Mouse (Mus musculus) midbrain, embryonic 16.5 days (tissue): Measurements from ENCODE around the gene Disc1. TPM values are rescaled to one million over a fixed set of nuclear protein-coding genes. Genes with fewer than 3 reads are reported as not detected.

Experiments used
- ATAC-seq: fragments of 200-750 bp; cut with Nextera tagmentation; 2 replicates; pipeline ENCODE4 v1.8.0; 2017; ENCODE audit warnings: moderate TSS enrichment
- H3K27ac ChIP-seq: fragments of 300-500 bp; sonication (generic); 2 replicates; pipeline ENCODE4 v1.5.1; 2014; ENCODE audit warnings: mild to moderate bottlenecking, low read length, mixed read lengths
- H3K27me3 ChIP-seq: fragments of 300-500 bp; sonication (generic); 2 replicates; pipeline ENCODE4 v1.6.1; 2014; ENCODE audit warnings: low read depth, low read length, mixed read lengths; ENCODE audit not compliant: control insufficient read depth, insufficient read depth
- H3K36me3 ChIP-seq: fragments of 300-500 bp; sonication (generic); 2 replicates; pipeline ENCODE4 v1.6.1; 2014; ENCODE audit warnings: mild to moderate bottlenecking, low read length, moderate library complexity, mixed read lengths; ENCODE audit not compliant: control insufficient read depth, insufficient read depth
- H3K4me1 ChIP-seq: fragments of 300-500 bp; sonication (generic); 2 replicates; pipeline ENCODE4 v1.6.1; 2014; ENCODE audit warnings: mild to moderate bottlenecking, low read length, mixed read lengths; ENCODE audit not compliant: control insufficient read depth, insufficient read depth
- H3K4me2 ChIP-seq: fragments of 300-500 bp; sonication (generic); 2 replicates; pipeline ENCODE4 v1.6.1; 2014; ENCODE audit warnings: mild to moderate bottlenecking, low read length, mixed read lengths
- H3K4me3 ChIP-seq: fragments of 300-500 bp; sonication (generic); 2 replicates; pipeline ENCODE4 v1.5.1; 2014; ENCODE audit warnings: low read depth, mild to moderate bottlenecking, low read length, moderate library complexity, mixed read lengths
- H3K9ac ChIP-seq: fragments of 300-500 bp; sonication (generic); 2 replicates; pipeline ENCODE4 v1.6.1; 2014; ENCODE audit warnings: low read depth, low read length, mixed read lengths
- H3K9me3 ChIP-seq: fragments of 300-500 bp; sonication (generic); replicated peaks from 2 replicates; pipeline ENCODE4 v1.6.1; 2014; ENCODE audit warnings: mild to moderate bottlenecking, low read length, mixed read lengths; ENCODE audit not compliant: control insufficient read depth, poor library complexity, severe bottlenecking
- WGBS: fragments of 180-500 bp; shearing (Covaris S2); extraction: QIAGEN DNeasy Blood & Tissue Kit; methylation state at CpG from one replicate; pipeline ENCODE4 v1.1.7; 2014; 5-methylcytosine and 5-hydroxymethylcytosine counted together
- polyA plus RNA-seq: library from polyadenylated mRNA; unstranded; fragments of >200 nt; fragmentation: Nextera tagmentation; extraction: Ambion mirVana; gene quantifications from 2 replicates; pipeline ENCODE4 v1.2.1, GENCODE M21; 2015

The Disc1 gene
- polyA plus RNA-seq, 1 experiment from 2014 or later = 1.2 TPM

DNA sequence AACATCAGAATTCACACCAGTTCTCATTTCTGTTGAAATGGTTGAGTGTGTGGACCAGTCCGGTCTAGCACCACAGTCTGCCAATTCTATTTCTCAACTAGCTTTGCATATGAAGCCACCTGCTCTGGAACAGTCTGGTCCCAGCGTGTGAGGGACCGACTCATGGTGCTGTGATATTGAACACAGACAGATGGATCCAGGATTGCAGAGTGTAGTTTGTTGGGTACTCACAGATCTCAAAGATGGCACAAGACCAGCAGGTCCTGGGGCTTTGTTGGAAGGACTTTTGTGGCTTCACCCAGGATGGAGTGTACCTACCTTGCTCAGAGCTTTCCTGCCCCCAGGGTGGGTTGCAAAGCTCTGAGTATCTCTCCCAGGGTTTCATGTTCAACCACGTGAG is 151.6 kb downstream of the Disc1 start:
- H3K9ac ChIP-seq = no peak overlapping the region
- peaks cover 3% of the 10 kb centered on the region; the same call in 1 of the 2 replicates for H3K4me1 ChIP-seq
- H3K27ac ChIP-seq = no peak overlapping the region
- H3K36me3 ChIP-seq = no peaks in the 10 kb centered on the region
- H3K9me3 ChIP-seq = no peaks in the 10 kb centered on the region
- no peak overlapping the region for H3K4me2 ChIP-seq
- no peak for ATAC-seq
- no peak overlapping the region for H3K4me3 ChIP-seq
- 95% methylated on average over 4 of the region's 4 CpGs for WGBS
- H3K27me3 ChIP-seq = no peaks in the 10 kb centered on the region

DNA sequence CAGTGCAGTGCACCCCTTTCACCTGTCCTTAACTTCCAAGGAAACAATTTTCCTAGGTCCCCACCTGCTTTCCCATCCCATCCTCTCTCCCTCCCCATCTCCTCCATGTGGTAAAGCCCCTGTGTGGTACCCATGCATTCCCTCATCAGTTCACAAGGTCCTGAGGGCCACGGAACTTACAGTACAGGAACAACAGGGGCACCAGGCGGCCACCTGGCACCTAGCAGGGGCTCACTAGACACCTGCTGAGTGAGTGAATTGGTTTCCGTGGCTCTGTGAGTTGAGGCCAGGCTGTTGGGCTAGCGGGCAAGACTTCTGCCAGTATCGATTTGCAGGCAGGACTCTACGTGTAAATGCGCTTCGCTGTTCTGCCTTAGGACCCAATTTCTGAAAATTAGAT is 152.4 kb downstream of the Disc1 start:
- WGBS = 43% methylated on average over 8 of the region's 8 CpGs
- ATAC-seq = 0 out of 2 replicates have a peak, but pooled peaks have one; percentile 16
- H3K27ac ChIP-seq = no peak overlapping the region
- no peak overlapping the region for H3K4me3 ChIP-seq
- H3K27me3 ChIP-seq = no peaks in the 10 kb centered on the region
- H3K9me3 ChIP-seq = no peaks in the 10 kb centered on the region
- peaks cover 3% of the 10 kb centered on the region; the same call in 1 of the 2 replicates for H3K4me1 ChIP-seq
- no peak overlapping the region for H3K9ac ChIP-seq
- H3K4me2 ChIP-seq = no peak overlapping the region
- no peaks in the 10 kb centered on the region for H3K36me3 ChIP-seq

DNA sequence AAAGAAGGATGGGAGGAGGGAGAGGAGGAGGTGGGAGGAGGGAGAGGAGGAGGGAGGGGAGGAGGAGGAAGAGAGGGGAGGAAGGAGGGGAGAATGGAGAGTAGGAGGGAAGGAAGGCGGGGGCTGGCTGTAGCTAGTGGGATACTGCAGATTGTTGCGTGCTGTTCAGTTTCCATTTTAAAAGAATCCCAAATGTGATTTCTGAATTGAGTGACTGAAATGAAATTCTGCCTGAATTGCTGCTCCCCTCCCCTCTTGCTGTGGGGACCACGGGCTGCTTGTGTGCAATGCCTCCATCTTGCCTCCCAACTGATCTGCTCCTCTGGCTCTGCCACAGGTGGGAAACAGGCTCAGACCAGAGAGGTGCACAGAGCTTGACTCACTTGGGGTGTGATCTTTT is 153.0 kb downstream of the Disc1 start:
- no peaks in the 10 kb centered on the region for H3K36me3 ChIP-seq
- H3K4me3 ChIP-seq = no peak overlapping the region
- peak; percentile 43; the same call in 1 of the 2 replicates for ATAC-seq
- H3K9ac ChIP-seq = no peak overlapping the region
- H3K27ac ChIP-seq = no peak overlapping the region
- 65% methylated on average over 2 of the region's 3 CpGs for WGBS
- H3K4me2 ChIP-seq = no peak overlapping the region
- H3K27me3 ChIP-seq = no peaks in the 10 kb centered on the region
- H3K9me3 ChIP-seq = no peaks in the 10 kb centered on the region
- peaks cover 3% of the 10 kb centered on the region; the same call in 1 of the 2 replicates for H3K4me1 ChIP-seq

- Histone ChIP-seq H3K36me3 (no peaks in the 10 kb centered on the region), H3K27ac (no peak overlapping the region), H3K4me1 (peaks cover 4% of the 10 kb centered on the region), H3K9ac (no peak overlapping the region), H3K4me3 (no peak overlapping the region), H3K4me2 (no peak overlapping the region), H3K27me3 (no peaks in the 10 kb centered on the region), H3K9me3 (no peaks in the 10 kb centered on the region)
- WGBS = 33% methylated on average over 13 of the region's 13 CpGs
- ATAC-seq = no peak
These were observed 158.7 kb downstream of the Disc1 start for GRCm38 (mm10) chr8:125212619-125213167.

- Histone ChIP-seq H3K36me3 (no peaks in the 10 kb centered on the region), H3K27ac (peak overlapping the region; percentile 78), H3K4me3 (no peak overlapping the region), H3K4me2 (peak overlapping the region; percentile 34), H3K9ac (peak overlapping the region; percentile 36; the same call in 1 of the 2 replicates), H3K9me3 (no peaks in the 10 kb centered on the region), H3K4me1 (peaks cover 22% of the 10 kb centered on the region), H3K27me3 (no peaks in the 10 kb centered on the region)
- 9% methylated on average over 12 of the region's 12 CpGs for WGBS
- ATAC-seq = peak; percentile 44; the same call in 1 of the 2 replicates
These were observed 164.0 kb downstream of the Disc1 start for GRCm38 (mm10) chr8:125217902-125218581.

- H3K36me3 ChIP-seq = no peaks in the 10 kb centered on the region
- no peak for ATAC-seq
- peak overlapping the region; percentile 78 for H3K27ac ChIP-seq
- H3K9me3 ChIP-seq = no peaks in the 10 kb centered on the region
- no peaks in the 10 kb centered on the region for H3K27me3 ChIP-seq
- 2% methylated on average over 4 of the region's 4 CpGs for WGBS
- no peak overlapping the region for H3K4me3 ChIP-seq
- peak overlapping the region; percentile 34 for H3K4me2 ChIP-seq
- peaks cover 23% of the 10 kb centered on the region for H3K4me1 ChIP-seq
- H3K9ac ChIP-seq = peak overlapping the region; percentile 21; the same call in 1 of the 2 replicates
These were observed 164.7 kb downstream of the Disc1 start for GRCm38 (mm10) chr8:125218669-125219068.

- Histone ChIP-seq H3K4me3 (no peak overlapping the region), H3K27me3 (no peaks in the 10 kb centered on the region), H3K9ac (no peak overlapping the region), H3K36me3 (no peaks in the 10 kb centered on the region), H3K4me2 (no peak overlapping the region), H3K4me1 (peaks cover 23% of the 10 kb centered on the region), H3K9me3 (no peaks in the 10 kb centered on the region), H3K27ac (no peak overlapping the region)
- 72% methylated on average over 5 of the region's 5 CpGs for WGBS
- ATAC-seq = no peak
These were observed 166.6 kb downstream of the Disc1 start for GRCm38 (mm10) chr8:125220608-125221007.

DNA sequence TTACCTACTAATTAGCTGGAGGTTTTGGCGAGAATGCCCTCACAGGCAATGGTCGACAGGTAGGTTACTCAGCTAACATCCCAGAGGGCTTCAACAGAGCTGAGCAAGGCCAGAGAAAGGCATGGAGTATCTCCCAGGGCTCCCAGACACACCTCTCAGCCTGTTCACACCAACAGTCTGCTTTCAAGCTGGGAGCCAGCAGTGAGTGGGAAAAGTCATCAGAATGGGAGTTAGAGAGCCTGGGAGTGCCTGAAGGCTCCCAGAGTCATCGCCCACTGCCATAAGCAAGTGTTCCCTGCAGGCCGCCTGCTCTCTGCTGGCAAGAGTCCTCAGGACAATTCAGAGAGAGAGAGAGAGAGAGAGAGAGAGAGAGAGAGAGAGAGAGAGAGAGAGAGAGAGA is 167.1 kb downstream of the Disc1 start:
- H3K9ac ChIP-seq = no peak overlapping the region
- 78% methylated on average over 4 of the region's 4 CpGs for WGBS
- ATAC-seq = no peak
- no peaks in the 10 kb centered on the region for H3K9me3 ChIP-seq
- no peaks in the 10 kb centered on the region for H3K36me3 ChIP-seq
- H3K4me1 ChIP-seq = peaks cover 23% of the 10 kb centered on the region
- H3K4me2 ChIP-seq = no peak overlapping the region
- no peaks in the 10 kb centered on the region for H3K27me3 ChIP-seq
- no peak overlapping the region for H3K27ac ChIP-seq
- H3K4me3 ChIP-seq = no peak overlapping the region

- Histone ChIP-seq H3K9ac (no peak overlapping the region), H3K4me1 (peaks cover 33% of the 10 kb centered on the region), H3K4me2 (no peak overlapping the region), H3K27me3 (no peaks in the 10 kb centered on the region), H3K27ac (no peak overlapping the region), H3K36me3 (no peaks in the 10 kb centered on the region), H3K9me3 (no peaks in the 10 kb centered on the region), H3K4me3 (no peak overlapping the region)
- ATAC-seq = no peak
- WGBS = 60% methylated on average over 10 of the region's 10 CpGs
These were observed 169.2 kb downstream of the Disc1 start for GRCm38 (mm10) chr8:125223031-125223753.
